Mouse (Mus musculus) CH12.LX (cell line): Measurements from ENCODE around the gene Prune2.

Experiments
- POLR2A ChIP-seq: IDR thresholded peaks from 2 replicates; pipeline ENCODE4 v1.6.1; 2011; ENCODE audit warnings: low read depth, mild to moderate bottlenecking, improper control_type of control experiment, low read length
- TBP ChIP-seq: conservative IDR thresholded peaks from 2 replicates; pipeline ENCODE4 v1.6.1; 2011; ENCODE audit warnings: low read depth, low read length, improper control_type of control experiment
- TCF12 ChIP-seq: IDR thresholded peaks from 2 replicates; pipeline ENCODE4 v1.6.1; 2014; ENCODE audit warnings: low read depth, mild to moderate bottlenecking, inconsistent platforms, low read length, improper control_type of control experiment
- USF2 ChIP-seq: conservative IDR thresholded peaks from 2 replicates; pipeline ENCODE4 v1.6.1; 2011; ENCODE audit warnings: low read depth, low read length, improper control_type of control experiment
- ZC3H11A ChIP-seq: IDR thresholded peaks from 2 replicates; pipeline ENCODE4 v1.6.1; 2012; ENCODE audit warnings: low read depth, mild to moderate bottlenecking, inconsistent platforms, low read length, improper control_type of control experiment
- ZMIZ1 ChIP-seq: IDR thresholded peaks from 2 replicates; pipeline ENCODE4 v1.6.1; 2012; ENCODE audit warnings: low read depth, mild to moderate bottlenecking, inconsistent platforms, low read length, improper control_type of control experiment
- ZNF384 ChIP-seq: IDR thresholded peaks from 2 replicates; pipeline ENCODE4 v1.6.1; 2012; ENCODE audit warnings: low read depth, low read length, improper control_type of control experiment, inconsistent platforms

- no peak for TF ChIP-seq ZMIZ1
- no peak for TF ChIP-seq POLR2A
- TF ChIP-seq TBP, result no peak
- TF ChIP-seq ZNF384, result no peak
- no peak for TF ChIP-seq USF2
- TF ChIP-seq TCF12, result no peak
- no peak for TF ChIP-seq ZC3H11A
Observed at GRCm38 (mm10) chr19:17242962-17243361, 287.0 kb downstream of the Prune2 start.
